Mouse (Mus musculus): ENCODE measurements around the gene Hist1h4i. TPM values are rescaled to one million over a fixed set of nuclear protein-coding genes. Genes with fewer than 3 reads are reported as not detected.

The Hist1h4i gene
- polyA plus RNA-seq, 1 experiment from 2014 or later, result 6.2 TPM

DNA sequence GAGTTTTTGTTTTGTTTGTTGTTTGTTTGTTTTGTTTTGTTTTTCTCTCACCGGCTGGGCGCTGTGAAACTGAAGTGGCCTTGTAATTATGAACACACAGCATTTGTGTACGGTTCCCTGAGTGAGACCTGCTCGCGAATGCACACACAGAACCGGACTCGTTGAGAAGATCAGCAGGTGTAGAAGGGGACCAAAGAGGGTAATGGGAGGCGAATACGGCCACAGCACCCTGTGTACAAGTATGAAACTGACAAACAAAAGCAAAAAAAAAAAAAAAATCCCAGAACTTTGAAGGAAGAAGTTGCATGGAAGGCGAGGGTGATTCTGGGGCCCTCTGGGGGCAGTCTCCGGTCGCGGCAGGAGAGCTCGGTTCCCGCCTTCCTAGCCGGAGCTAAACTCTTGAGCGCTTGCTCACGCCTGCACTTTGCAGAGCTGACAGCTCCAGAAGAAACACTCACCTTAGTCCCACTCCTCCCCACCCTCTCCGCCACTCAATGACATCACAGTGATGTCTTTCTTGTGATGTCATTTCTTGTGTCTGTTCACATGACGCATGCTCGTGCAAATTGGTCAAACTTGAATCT lies 45.7 kb downstream of the Hist1h4i start:
- no peaks in the 10 kb centered on the region for H3K36me3 ChIP-seq (replicated peaks; ENCODE audit: control insufficient read depth, insufficient read depth)
- no peak overlapping the region for H3K27ac ChIP-seq
- peak overlapping the region; percentile 41 for H3K4me2 ChIP-seq (replicated peaks)
- peaks cover 92% of the 10 kb centered on the region for H3K27me3 ChIP-seq (ENCODE audit: control insufficient read depth, insufficient read depth, low read length)
- H3K4me1 ChIP-seq (replicated peaks; ENCODE audit: control insufficient read depth, insufficient read depth, low read length), result no peaks in the 10 kb centered on the region
- peak overlapping the region; percentile 9; the same call in 1 of the 2 replicates for H3K4me3 ChIP-seq (replicated peaks; ENCODE audit: low read length)
- under 1% methylated on average over 21 of the region's 21 CpGs for WGBS
- ATAC-seq (ENCODE audit: low FRiP score) (peak; percentile 48; the same call in 1 of the 2 replicates), DNase-seq (ENCODE audit: low spot score) (no peak)
- no peak overlapping the region for H3K9ac ChIP-seq
- H3K9me3 ChIP-seq (ENCODE audit: control insufficient read depth, low read length), result no peaks in the 10 kb centered on the region

DNA sequence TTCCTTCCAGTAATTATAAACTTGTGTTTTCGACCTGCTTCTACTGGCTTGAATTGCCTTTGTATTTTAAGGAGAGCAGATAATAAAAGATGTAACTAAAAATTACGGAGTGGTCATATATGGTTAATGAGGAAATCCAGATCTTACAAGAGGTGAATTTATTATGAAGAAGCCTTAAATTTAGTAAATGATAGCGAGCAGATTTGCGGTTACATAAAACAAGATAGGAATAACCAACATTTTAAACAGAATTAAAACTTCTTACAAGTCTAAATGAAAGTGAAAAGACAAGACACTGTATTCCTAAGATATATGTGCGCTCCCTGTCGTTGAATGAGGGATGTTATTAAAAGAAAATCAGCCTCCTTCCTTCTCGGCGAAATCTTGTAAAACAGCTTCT lies 46.3 kb downstream of the Hist1h4i start:
- Histone ChIP-seq H3K36me3 (replicated peaks; ENCODE audit: control insufficient read depth, insufficient read depth) (no peaks in the 10 kb centered on the region), H3K9me3 (ENCODE audit: control insufficient read depth, low read length) (no peaks in the 10 kb centered on the region), H3K4me1 (replicated peaks; ENCODE audit: control insufficient read depth, insufficient read depth, low read length) (no peaks in the 10 kb centered on the region), H3K4me2 (replicated peaks) (peak overlapping the region; percentile 41), H3K27me3 (ENCODE audit: control insufficient read depth, insufficient read depth, low read length) (peaks cover 89% of the 10 kb centered on the region), H3K4me3 (replicated peaks; ENCODE audit: low read length) (peak overlapping the region; percentile 9; the same call in 1 of the 2 replicates), H3K9ac (no peak overlapping the region), H3K27ac (no peak overlapping the region)
- ATAC-seq (ENCODE audit: low FRiP score) (no peak), DNase-seq (ENCODE audit: low spot score) (peak; percentile 45)
- 5% methylated on average over 8 of the region's 8 CpGs for WGBS

- no peak overlapping the region for H3K9ac ChIP-seq
- DNase-seq (ENCODE audit: low spot score) (no peak), ATAC-seq (ENCODE audit: low FRiP score) (no peak)
- no peaks in the 10 kb centered on the region for H3K9me3 ChIP-seq (ENCODE audit: control insufficient read depth, low read length)
- no peak overlapping the region for H3K4me2 ChIP-seq (replicated peaks)
- no peak overlapping the region; the same call in 1 of the 2 replicates for H3K4me3 ChIP-seq (replicated peaks; ENCODE audit: low read length)
- no peaks in the 10 kb centered on the region for H3K36me3 ChIP-seq (replicated peaks; ENCODE audit: control insufficient read depth, insufficient read depth)
- H3K27ac ChIP-seq, result no peak overlapping the region
- WGBS, result 1% methylated on average over 22 of the region's 22 CpGs
- peaks cover 81% of the 10 kb centered on the region for H3K27me3 ChIP-seq (ENCODE audit: control insufficient read depth, insufficient read depth, low read length)
- H3K4me1 ChIP-seq (replicated peaks; ENCODE audit: control insufficient read depth, insufficient read depth, low read length), result no peaks in the 10 kb centered on the region
Observed at GRCm38 (mm10) chr13:21993957-21994738, 47.0 kb downstream of the Hist1h4i start.

GRCm38 (mm10) chr13:21992550-21992949 lies 48.6 kb downstream of the Hist1h4i start:
- no peaks in the 10 kb centered on the region for H3K4me1 ChIP-seq (replicated peaks; ENCODE audit: control insufficient read depth, insufficient read depth, low read length)
- H3K4me3 ChIP-seq (replicated peaks; ENCODE audit: low read length), result no peak overlapping the region
- ATAC-seq (ENCODE audit: low FRiP score) (no peak), DNase-seq (ENCODE audit: low spot score) (no peak)
- no peak overlapping the region for H3K27ac ChIP-seq
- H3K9me3 ChIP-seq (ENCODE audit: control insufficient read depth, low read length), result no peaks in the 10 kb centered on the region
- WGBS, result 85% methylated on average over 5 of the region's 5 CpGs
- no peaks in the 10 kb centered on the region for H3K36me3 ChIP-seq (replicated peaks; ENCODE audit: control insufficient read depth, insufficient read depth)
- H3K4me2 ChIP-seq (replicated peaks), result no peak overlapping the region
- H3K9ac ChIP-seq, result no peak overlapping the region
- peaks cover 72% of the 10 kb centered on the region for H3K27me3 ChIP-seq (ENCODE audit: control insufficient read depth, insufficient read depth, low read length)

Small RNAs within 50 kb of the gene (microRNA-seq; reads per million reads assigned to microRNA genes)
- gene Gm26300 (not detected), gene Gm44390 (not detected), gene Gm44486 (not detected)

Other genes starting within 250 kb of the Hist1h4i start
- gene Hist1h2bq, start 231.2 kb downstream of the Hist1h4i start, polyA plus RNA-seq (2014; fragmentation: Nextera tagmentation; extraction: Ambion mirVana), result 3.5 and 3.6 TPM in 2 replicates
- not detected in 2 replicates for gene Hist1h2ao, start 230.9 kb downstream of the Hist1h4i start, polyA plus RNA-seq (2014; fragmentation: Nextera tagmentation; extraction: Ambion mirVana)
- gene Hist1h4m, start 229.6 kb downstream of the Hist1h4i start, polyA plus RNA-seq (2014; fragmentation: Nextera tagmentation; extraction: Ambion mirVana), result not detected in 2 replicates
- 5.5 and 8.9 TPM in 2 replicates for gene Hist1h4n, start 209.2 kb downstream of the Hist1h4i start, polyA plus RNA-seq (2014; fragmentation: Nextera tagmentation; extraction: Ambion mirVana)
- gene Hist1h2ap, start 207.9 kb downstream of the Hist1h4i start, polyA plus RNA-seq (2014; fragmentation: Nextera tagmentation; extraction: Ambion mirVana), result 574 and 576 TPM in 2 replicates
- 3.8 TPM in 2 replicates for gene Hist1h2br, start 207.6 kb downstream of the Hist1h4i start, polyA plus RNA-seq (2014; fragmentation: Nextera tagmentation; extraction: Ambion mirVana)
- 14.9 and 18.2 TPM in 2 replicates for gene Zfp184, start 96.3 kb downstream of the Hist1h4i start, polyA plus RNA-seq (2014; fragmentation: Nextera tagmentation; extraction: Ambion mirVana)
- not detected in 2 replicates for gene Pom121l2, start 60.2 kb downstream of the Hist1h4i start, polyA plus RNA-seq (2014; fragmentation: Nextera tagmentation; extraction: Ambion mirVana)
- gene Prss16, start 31.6 kb downstream of the Hist1h4i start, polyA plus RNA-seq (2014; fragmentation: Nextera tagmentation; extraction: Ambion mirVana), result not detected in 2 replicates
- 8.0 TPM in 1 of 2 replicates, not detected in the other for gene Hist1h2ah, start 5.8 kb downstream of the Hist1h4i start, polyA plus RNA-seq (2014; fragmentation: Nextera tagmentation; extraction: Ambion mirVana)
- 1.5 and 1.6 TPM in 2 replicates for gene Hist1h2bk, start 5.5 kb downstream of the Hist1h4i start, polyA plus RNA-seq (2014; fragmentation: Nextera tagmentation; extraction: Ambion mirVana)
- 4.4 and 5.3 TPM in 2 replicates for gene Hist1h2ag, start 1.6 kb upstream of the Hist1h4i start, polyA plus RNA-seq (2014; fragmentation: Nextera tagmentation; extraction: Ambion mirVana)
- 1.8 and 2.5 TPM in 2 replicates for gene Hist1h2bj, start 1.9 kb upstream of the Hist1h4i start, polyA plus RNA-seq (2014; fragmentation: Nextera tagmentation; extraction: Ambion mirVana)
- gene Vmn1r188, start 43.1 kb upstream of the Hist1h4i start, polyA plus RNA-seq (2014; fragmentation: Nextera tagmentation; extraction: Ambion mirVana), result not detected in 2 replicates
- not detected in 2 replicates for gene Vmn1r189, start 64.5 kb upstream of the Hist1h4i start, polyA plus RNA-seq (2014; fragmentation: Nextera tagmentation; extraction: Ambion mirVana)
- gene Vmn1r191, start 142.6 kb upstream of the Hist1h4i start, polyA plus RNA-seq (2014; fragmentation: Nextera tagmentation; extraction: Ambion mirVana), result not detected in 2 replicates
- not detected in 2 replicates for gene Vmn1r192, start 149.8 kb upstream of the Hist1h4i start, polyA plus RNA-seq (2014; fragmentation: Nextera tagmentation; extraction: Ambion mirVana)
- gene Vmn1r193, start 181.8 kb upstream of the Hist1h4i start, polyA plus RNA-seq (2014; fragmentation: Nextera tagmentation; extraction: Ambion mirVana), result 0.14 TPM in 1 of 2 replicates, not detected in the other
- gene Vmn1r194, start 202.9 kb upstream of the Hist1h4i start, polyA plus RNA-seq (2014; fragmentation: Nextera tagmentation; extraction: Ambion mirVana), result not detected in 2 replicates
- gene Vmn1r195, start 229.2 kb upstream of the Hist1h4i start, polyA plus RNA-seq (2014; fragmentation: Nextera tagmentation; extraction: Ambion mirVana), result not detected in 2 replicates
- gene Vmn1r196, start 248.6 kb upstream of the Hist1h4i start, polyA plus RNA-seq (2014; fragmentation: Nextera tagmentation; extraction: Ambion mirVana), result not detected in 2 replicates